Mouse (Mus musculus): ENCODE data around the gene Flrt2.

Gene Flrt2

GRCm38 (mm10) chr12:95737571-95737970 is 45.5 kb downstream of the Flrt2 start:
- DNase-seq (ENCODE audit: low spot score), result no peak

DNA sequence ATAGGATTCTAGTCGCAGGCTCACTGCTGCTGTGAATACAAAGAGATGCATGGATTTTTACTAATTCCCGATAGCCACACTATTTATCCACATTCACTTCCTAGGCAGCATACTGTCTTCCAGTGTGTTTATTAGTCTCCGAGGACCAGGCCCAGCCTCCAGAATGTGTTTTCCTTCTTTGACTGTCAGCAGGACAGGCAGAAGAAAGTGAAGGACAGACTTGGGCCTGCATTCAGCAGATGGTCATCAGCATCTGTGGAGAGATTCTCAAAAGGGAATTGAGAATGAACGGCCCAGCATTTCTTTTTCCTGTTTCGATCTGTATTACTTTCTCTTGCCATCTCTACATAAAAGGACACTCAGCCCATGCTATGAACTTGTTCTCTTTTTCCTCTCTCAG is 46.0 kb downstream of the Flrt2 start:
- DNase-seq (ENCODE audit: low spot score), result no peak

DNA sequence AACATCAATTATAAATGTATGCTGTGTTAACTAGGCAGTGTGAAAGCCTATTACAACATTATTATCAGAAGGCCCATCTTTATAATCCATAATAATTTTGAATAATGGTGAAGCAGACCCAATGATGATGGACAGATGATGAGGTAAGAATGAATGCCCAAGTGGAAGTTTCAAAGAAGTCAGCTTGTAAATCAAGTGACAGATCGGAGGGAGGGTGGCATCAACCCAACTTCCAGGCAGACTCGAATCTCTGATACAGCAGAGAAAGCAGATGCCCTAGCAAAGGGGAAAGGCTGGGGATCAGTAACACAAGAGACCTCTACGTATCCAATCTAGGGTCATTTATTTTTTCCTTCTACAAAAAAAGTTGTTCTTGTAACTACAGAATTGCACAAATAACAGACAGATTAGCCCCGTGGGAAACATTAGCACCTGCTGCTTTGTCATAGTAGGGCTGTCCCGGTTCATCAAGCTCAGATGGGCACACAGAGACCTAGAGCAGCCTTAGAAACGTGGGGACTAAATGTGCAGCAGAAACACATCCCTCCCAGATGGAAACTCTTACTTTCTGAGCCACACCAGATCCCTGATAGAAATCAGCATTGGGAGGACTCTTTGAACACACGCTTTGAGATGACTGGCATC is 46.6 kb downstream of the Flrt2 start:
- no peak for DNase-seq (ENCODE audit: low spot score)

DNA sequence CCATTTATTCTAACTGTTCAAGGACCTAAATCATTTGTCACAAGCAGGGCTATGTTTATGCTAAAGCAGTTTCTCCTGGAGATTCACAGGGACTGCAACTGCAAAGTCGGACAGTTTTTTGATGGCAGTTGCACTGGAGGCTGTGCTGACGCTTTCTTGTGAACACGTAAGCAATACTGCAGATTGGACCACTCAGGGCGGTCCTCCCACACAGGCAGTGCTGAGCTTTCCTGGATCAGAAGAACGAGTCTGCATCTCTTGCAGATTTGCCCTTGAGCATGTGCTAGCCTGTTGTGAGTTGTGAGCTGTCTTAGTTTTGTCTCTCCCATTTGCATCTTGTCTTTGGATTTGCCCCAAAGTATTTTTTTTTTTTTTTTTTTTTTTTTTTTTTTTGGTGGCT is 47.7 kb downstream of the Flrt2 start:
- DNase-seq (ENCODE audit: low spot score), result no peak

GRCm38 (mm10) chr12:95741296-95741695 is 49.3 kb downstream of the Flrt2 start:
- no peak for DNase-seq (ENCODE audit: low spot score)

- no peak for DNase-seq (ENCODE audit: low spot score)
Observed at GRCm38 (mm10) chr12:95744307-95744706, 52.3 kb downstream of the Flrt2 start.

DNA sequence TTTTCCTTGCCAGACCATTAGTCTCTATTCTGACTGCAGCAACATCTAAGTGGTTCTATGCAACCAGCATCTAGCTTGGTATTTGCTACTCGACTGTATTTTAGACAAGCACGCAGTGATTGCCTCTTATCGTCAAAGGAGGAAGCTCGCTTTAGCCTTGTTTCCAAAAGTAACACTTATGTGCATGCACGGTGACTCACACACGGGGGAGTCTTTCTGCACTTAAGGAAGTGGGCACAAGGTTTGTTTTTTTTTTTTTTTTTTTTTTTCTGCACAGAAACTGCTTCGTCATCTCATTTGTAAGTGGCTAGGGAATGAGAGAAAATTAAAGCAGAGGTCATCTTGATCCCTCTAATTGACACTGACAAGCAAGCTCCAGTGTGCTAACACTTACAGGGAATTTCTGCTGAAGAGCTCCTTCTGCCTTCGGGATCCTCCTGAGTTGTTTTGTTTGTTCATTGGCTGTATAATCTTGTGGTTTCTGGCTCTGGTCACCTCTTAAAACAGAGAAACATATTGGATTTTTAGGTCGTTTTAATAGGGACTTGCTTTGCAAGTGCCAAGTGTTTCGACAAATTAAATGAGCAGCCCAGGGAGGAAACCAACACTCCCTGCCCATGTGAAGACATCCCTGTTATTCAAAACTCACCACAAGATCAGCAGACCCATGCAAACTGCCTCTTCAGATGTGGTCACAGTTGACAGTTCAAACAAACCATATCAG is 55.0 kb downstream of the Flrt2 start:
- peak; percentile 39 for DNase-seq (ENCODE audit: low spot score)

DNA sequence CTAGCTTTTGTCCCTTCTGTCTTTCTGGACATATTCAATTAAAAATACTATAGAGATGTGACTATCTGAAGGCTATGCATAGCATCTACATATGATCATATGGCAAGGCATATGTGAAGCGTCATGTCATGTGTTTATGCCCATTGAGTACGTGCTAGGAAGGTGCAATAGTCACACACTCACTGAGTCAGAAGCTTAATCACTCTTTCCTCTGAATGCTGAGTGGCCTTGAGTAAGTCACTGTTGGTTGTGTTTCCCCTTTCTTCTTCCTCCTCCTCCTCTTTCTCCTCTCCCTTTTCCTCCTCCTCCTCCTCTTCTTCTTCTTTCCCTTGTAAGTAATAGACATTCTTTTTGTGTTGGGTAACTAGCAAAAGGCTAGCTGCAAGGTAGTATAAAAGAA is 56.7 kb downstream of the Flrt2 start:
- DNase-seq (ENCODE audit: low spot score), result no peak

- no peak for DNase-seq (ENCODE audit: low spot score)
Observed at GRCm38 (mm10) chr12:95749248-95749647, 57.2 kb downstream of the Flrt2 start.

- no peak for DNase-seq (ENCODE audit: low spot score)
Observed at GRCm38 (mm10) chr12:95759212-95759746, 67.3 kb downstream of the Flrt2 start.

- no peak for DNase-seq (ENCODE audit: low spot score)
Observed at GRCm38 (mm10) chr12:95765255-95765654, 73.2 kb downstream of the Flrt2 start.

DNA sequence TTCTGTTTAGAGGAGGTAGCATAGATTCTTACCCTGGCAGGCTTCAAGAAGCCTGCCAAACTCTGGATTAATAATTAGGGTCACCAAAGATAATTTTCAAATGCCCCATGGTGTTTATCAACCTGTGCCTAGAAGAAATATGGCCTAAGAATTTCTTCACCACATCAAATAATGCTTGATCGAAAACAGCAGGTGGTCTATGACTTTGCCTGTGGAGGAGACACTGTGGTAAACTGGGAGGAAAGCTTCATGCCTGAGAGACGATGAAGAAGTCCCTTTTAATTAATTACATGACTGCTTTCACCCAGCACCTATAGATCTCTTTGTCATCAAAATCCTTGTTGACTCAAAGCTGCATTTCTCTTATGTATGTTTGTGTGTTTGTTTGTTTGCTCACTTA is 77.0 kb downstream of the Flrt2 start:
- DNase-seq (ENCODE audit: low spot score), result no peak

DNA sequence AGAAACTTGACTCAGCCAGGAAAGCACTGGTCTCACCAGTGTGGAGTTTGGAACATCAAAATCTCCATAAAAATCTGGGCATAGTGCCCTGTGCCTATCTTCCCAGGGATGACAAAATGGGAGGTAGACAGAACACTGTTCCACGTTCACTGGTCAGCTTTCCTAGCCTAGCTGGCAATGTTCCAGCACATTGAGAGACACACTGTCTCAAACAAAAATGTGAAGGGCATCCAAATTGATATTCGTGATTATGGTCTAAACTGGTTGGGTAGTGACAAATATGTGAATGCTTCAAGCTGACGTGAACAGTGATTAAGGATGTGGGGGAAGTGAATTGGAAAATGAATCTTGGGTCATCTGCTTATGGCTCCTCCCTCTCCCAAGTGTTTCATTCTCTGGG is 78.2 kb downstream of the Flrt2 start:
- DNase-seq (ENCODE audit: low spot score), result no peak

DNA sequence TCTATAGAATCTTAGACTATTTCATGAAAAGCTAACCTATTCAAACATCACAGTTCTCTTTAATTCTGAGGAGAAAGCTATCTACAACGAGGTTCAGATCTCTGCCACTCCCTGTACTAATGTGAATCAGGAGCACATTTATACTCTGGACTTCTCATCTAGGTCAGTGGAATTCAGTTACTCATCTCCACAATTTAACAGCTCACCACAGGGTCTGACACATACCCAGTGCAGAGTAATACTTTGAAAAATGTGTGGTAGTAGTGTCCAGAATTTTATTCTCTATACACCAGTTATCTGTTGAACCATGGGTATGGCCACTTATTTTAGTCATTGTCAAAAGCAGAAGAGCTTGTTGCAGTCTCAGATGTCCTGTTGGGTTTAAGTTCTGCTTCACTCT is 98.1 kb downstream of the Flrt2 start:
- no peak for DNase-seq (ENCODE audit: low spot score)

- no peak for DNase-seq (ENCODE audit: low spot score)
Observed at GRCm38 (mm10) chr12:95816660-95817059, 124.6 kb downstream of the Flrt2 start.
